Mouse (Mus musculus) spleen, postnatal 14 days (tissue): ENCODE results near the gene Gramd1b.
A peak's percentile ranks its signal among the peaks of the same experiment; 100 is the strongest.

ENCODE experiments used
- DNase-seq, 2 experiments: peaks; one replicate each; pipeline ENCODE4 v3.0.0; 2021 to 2022; ENCODE audit warnings: low spot score in 2 of 2

The Gramd1b gene

DNA sequence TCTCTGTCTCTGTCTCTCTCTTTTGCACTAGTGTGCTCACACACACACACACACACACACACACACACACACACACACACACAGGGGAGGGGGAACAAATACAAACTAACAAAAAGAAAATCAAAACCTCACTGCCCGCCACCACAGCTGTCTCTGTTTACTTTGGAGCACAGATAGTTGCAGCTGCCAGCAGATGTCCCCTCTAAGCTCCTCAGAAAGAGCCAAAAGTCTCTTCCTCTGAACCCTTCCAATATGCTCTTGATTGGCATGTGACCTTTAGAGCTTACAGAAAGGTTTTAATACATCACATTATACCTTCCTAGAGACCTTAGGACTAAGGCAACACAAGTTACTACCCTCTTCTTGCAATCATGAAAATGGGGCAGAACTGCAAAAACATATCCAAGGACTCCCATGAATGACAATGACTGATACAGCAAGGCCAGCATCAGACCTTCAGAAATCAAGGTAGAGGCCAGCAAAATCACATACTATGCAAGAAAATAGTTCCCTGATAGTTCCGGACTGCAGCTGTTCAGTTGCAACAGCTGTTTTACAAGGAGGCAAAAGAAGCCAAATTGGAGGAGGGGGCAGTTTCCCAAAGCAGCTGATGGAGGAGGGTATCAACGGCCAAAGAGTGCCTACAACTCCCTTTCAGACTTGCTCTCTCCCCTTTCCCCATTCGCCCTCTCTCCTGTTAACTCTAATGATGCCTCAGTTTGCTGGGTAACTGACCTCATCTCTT, 72.5 kb downstream of the Gramd1b start:
- DNase-seq, result no peak

DNA sequence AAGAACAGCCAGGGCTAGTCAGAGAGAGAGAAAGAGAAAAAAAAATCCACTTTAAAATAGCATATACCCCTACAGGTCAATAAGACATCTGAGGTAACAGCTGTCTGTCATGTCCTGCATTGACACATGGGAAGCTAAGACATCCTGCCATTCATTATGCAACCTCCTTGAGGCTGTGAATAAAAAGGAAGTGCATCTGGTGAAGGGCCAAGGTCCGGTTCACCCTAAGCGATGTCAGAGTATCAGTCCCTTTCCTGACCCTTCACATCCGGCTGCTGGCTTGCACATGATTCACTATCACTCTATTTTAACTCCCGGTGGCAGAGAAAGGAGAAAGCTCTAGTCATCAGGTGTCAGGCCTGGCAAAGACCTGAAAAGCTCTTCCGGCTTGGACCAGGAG, 73.7 kb downstream of the Gramd1b start:
- DNase-seq, result no peak

DNA sequence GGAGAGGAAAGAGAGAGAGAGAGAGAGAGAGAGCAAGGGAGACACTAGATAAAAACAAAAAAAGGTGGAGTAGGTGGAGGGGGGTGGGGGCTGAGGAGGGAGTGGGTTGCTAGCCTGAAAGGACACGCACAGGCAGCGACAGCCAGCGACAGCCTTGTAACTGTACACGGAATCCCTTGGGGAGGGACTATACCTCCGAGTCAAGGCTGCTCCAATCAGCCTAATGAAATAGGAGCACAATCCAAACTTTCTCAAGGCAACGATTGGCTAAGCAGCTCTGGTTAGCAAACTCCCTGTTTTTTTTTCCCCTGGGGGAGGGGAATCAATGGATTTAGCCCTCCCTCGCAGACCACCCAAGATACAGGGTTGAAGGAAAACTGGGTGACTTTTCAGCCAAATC, 75.0 kb downstream of the Gramd1b start:
- no peak for DNase-seq

DNA sequence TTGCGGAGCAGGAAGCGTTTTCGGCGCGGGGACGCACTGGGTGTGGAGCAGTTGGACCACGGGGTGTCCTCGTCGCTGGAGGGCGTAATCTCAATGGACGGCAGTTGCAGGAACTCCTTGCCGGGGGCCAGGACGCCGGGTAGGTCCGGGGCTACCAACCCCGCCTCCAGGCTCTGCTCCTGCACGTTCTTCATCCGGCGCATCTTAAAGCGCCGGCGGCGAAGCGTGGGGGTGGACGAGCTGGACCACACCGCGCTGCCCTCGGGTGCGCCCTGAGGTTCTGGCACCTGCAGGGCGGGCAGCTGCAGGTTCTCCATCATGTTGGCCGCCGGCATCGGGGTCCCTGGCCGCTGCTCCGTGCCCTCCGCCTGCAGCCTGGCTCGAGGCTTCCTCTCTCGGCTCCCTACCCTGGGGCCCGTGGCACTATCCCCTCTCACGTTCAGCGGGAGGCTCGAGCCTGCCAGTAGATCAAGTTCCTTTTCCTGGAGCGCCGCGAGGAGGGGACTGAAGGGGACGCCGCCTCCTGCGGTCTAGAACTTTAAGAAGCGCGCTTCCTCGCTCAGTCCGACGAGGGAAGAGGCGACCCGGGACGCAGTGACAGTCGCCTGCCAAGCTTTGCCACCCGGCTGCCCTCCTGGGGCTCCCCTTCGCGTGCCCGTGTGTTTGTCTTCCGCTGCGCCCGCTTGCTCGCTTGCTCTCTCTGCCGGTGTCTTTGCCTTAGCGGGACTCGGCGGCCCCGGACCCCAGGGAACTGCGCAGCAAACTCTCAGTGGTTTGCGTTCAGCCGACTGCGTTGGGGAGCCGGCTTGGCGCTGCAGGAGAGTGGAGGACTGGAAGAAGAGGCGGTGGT, 75.6 kb downstream of the Gramd1b start:
- peak; percentile 33 to 41 for DNase-seq

DNA sequence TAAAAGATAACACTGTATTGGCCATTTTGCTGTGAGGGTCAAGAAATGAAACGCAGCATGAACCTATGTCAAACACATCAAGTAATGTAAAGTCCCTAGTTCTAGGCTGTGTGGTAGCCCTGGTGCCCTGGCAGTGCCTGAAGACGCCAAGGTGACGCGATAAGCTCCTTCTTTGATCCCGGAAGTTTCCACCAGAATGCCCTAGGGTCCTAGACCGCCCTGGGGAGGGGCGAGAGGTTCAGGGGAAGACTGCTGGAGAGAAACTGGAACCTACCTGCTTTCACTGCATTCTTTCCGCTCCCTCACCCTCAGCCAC, 76.2 kb downstream of the Gramd1b start:
- no peak for DNase-seq

DNA sequence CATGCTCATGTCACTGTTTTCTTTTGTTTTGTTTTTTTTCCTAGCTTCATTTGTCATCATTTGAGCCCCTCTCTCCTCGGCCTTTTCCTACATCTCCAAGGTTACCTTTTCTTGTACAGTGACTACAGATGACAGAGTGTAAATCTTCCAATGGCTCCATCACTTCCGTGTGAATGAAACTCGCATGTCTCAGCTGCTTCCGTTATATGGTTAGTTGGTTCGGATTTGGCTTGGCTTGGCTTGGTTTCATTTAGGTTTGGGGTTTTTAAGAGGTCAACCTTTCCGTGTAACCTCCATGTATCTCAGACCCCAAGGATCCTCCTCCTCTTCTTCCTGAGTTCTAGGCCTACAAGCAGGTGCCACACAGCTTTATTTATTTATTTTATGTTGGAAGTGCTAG, 77.3 kb downstream of the Gramd1b start:
- DNase-seq, result no peak

DNA sequence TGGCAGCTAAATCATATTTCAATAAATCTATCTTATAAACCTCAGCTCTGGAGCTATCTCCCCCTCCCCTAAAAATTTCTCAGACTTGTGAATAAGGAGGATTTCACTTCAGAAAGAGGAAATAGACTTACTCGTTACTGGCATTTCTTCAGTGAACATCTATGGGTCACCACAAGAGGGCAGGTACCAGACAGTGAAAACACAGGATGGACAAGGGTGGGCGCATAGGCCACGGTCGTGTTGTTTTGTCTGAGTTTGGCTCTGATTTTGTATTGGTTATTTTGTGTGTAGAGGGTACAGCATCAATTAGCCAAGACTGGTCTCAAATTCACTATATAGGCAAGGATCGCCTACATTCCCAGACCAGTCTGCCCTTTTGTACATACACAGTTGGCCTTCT, 79.0 kb downstream of the Gramd1b start:
- no peak for DNase-seq

DNA sequence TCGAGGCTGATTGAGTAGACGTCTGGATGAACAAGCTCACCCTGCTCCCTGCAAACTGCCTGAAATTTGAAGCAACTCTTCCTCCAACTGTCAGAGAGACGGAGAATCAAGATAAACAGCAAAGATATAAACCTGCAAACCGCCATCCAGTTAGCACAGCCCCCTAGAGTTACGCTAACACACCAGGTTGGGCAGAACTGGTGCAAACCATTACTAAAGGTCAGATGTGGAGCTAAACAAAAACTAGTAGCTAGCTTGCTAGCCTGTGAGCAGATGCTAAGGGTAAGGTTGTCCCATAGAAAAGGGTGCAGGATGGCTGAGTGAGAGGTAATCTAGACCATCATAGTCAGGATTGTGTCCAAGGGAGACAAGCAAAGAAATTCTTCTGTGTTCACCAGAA, 80.4 kb downstream of the Gramd1b start:
- DNase-seq, result no peak

DNA sequence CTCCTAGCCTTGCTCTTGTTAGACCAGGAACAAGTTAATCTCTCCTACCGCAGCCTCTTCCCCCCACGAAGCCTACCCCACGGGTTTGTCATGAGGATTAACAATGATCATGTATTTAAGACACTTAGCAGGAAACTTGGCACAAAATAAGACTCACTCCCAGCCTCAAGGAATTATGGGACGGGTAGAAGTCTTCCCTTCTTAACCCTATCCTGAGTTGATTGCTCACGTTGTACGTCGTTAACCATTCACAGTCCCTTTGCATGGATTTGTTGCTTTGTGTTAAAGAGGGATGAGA, 80.8 kb downstream of the Gramd1b start:
- DNase-seq, result no peak

DNA sequence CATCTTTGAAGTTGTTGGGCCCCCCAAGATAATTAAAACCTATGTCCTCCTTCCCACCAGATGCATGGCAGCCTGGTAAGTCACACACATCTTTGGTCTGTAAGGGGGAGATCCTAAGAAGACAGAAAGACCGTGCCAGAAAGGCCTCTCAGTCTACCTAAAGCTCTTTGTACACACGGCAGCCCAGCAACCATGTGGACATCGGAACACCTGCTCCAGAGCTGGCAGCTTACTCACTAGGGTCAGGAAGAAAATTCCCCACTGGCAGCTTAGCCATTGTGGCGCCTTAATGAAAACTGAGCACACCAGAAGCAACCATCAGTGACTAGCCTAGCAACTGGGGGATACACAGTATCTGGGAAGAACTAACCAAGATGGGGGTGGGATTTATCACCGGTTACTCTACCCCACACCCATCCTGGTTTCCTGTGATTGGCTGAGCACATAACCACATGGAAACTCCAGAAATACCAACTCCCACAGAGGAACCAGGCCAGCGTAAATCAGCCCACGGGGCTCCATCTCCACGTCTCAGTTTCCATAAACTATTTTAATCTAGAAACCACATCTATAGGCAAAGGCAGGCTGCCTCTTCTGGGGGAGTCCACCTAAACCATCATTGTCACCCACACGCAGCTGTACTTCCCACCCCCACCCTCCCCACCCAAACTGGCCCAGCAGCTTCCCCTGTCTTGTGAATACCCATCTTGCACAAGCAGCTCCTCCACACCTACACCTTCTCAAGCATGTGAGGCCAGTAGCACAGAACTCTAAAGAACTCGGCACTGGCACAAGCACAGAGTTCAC, 81.4 kb downstream of the Gramd1b start:
- no peak for DNase-seq

DNA sequence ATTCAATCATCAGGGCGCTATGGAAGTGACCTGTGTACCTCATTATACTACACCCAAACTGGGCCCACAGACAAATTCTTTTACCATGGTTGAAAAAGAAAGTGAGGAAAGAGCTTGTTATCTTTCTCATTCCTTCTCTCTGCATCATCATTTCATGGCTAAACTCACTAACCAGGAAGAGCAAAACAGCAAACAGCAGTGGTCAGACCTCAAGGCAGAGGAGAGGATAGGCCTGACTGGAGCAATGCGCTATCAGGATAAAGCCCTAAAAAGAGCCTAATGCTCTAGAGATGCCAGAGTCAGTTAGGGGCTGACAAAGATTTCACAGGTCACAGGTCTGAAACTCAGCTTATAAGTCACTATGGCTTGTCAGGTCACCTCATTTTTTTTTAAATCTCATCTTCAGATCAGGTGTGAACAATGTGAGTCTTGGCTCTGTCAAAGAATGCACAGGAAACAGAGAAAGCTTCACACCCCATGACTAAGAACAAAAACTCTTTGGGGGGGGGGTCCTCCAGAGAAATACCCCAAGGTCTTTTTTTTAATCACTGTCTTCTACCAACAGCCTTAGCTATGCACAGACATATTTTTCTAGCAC, 82.4 kb downstream of the Gramd1b start:
- no peak for DNase-seq

DNA sequence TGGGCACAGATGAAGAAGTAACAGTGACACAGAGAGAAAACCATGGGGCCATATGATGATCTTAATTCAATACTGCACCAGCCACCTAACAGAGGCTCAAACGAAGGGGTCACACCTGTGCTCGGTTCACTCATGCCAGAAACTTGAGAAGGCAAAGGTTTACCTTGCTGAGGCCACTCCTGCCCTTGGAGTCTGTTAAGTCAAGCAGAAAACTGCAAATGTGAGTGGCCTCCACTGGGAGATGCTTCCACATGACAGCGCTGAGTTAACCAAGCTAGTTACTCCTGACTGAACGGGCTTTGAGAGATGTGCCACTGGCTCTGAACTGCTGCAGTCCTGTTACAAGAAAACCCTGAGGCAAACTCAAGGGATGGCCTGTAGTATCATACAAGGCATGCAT, 83.9 kb downstream of the Gramd1b start:
- DNase-seq, result no peak

DNA sequence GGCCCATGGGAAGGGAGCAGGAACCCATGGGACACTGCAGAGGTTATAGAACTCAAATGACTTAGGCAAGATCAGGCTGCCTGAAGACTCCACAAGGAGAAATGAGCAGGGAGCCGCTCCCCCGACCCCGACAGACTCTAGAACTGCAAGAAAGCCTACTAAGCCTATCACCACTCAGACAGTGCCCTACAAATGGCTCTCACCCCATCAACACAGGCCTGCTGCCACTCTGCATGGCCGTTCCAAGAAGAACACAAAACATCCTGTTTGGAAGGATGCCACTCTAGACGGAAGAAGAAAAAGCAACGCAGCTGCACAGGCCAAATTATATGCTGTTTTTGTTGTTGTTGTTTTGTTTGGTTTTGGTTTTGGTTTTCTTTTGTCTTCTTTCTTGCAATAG, 86.2 kb downstream of the Gramd1b start:
- DNase-seq, result no peak

DNA sequence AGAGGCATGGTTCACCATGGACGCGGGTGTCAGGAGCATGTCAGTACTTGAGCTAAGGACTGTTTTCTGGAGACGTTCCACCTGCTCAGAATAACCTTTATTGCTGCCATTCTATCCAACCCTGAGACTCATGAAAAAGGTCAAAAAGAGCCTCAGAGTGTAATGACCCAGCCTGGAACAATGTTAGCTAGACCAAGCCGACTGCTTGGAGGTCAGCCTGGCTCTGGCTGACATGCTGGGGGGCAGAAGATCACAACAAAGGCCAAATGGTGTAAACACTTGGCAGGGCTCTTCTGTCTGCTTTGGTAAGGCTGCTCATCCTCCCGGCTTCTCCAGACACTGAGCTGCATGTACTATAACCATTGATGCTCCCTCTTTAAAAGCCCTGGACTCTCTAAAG, 88.4 kb downstream of the Gramd1b start:
- DNase-seq, result no peak

DNA sequence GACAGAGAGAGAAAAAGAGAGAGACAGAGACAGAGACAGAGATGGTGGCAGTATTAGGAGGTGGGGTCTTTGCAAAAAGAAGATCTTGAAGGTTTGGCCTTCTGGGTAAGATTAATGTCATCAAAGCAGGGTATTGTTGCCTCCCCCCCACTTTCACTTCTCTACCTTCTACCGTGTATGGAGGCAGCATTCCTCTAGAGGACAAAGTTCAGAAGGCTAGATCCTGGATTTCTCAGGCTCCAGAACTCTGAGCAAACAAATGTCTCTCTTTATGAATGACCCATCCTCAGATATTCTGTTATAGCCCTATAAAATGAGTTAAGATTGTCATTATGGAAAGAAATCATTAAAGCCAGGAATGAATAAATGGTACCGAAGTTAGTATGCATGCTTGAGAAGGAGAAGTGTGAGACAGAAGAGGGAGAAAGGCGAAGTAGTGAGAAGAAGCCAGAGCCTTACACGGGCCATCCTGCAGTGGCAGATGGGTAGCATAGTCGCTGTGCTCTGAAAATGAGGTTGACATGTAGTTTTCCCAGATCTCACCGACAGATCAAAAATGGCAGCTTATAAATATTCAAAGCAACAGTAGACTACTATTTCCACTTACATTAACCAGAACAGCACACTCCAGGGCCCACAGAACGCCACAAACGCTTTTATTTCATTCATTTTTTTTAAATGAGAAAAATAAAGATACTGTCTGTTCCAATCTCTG, 91.1 kb downstream of the Gramd1b start:
- DNase-seq, result no peak

DNA sequence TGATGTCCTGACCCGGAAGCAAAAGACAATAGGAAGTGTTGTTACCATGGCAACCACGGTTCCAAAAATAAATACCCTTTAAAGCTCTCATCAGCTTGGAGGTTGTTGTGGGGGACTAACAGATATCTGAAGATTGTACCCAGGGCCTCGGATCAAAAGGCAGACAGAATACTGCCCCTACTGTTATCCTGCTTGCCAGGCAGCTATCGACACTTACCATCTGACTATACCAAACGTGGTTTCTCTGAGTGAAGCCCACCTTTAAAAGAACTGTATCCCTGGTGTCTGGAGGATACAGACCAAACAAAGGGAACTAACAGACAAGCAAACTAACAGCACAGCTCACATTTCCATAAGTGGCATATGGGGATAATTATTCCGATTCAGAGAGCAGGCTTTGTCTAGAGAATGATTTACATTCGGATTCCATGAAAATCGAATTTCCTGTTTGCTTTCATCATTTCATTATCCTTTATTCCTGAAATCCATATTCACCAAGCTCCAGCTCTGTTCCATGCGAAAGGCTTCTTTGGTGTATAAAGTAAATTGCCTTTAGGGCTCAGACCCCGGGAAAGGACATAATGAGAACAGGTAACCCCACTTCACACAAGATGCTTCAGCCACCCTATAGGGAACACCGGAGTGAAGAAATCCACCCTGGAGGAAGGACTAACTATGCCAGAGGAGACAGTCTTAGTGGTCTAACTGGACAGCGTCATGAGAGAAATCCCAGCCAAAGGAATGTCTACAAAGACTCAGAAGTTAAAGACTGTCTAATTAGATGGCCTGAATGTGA, 92.3 kb downstream of the Gramd1b start:
- DNase-seq, result no peak

DNA sequence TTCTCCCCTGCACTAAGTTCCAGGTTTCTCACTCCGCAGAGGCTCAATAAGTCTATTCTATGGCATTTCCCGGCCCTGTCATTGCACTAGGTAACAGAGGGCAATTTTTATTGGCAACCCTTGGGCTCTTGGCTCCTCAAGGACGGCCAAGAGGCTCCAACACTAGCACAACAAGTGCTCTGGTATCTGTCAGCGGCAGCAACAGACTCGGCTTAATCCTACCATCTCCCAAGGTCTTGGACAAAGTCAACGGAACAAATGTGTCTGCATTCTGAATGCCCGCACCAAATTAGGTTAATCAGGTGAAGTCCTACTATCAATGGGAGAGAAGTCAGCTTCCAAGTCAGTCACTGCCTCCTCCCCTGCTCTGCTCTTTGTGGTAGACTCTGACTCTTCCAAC, 93.3 kb downstream of the Gramd1b start:
- DNase-seq, result no peak

DNA sequence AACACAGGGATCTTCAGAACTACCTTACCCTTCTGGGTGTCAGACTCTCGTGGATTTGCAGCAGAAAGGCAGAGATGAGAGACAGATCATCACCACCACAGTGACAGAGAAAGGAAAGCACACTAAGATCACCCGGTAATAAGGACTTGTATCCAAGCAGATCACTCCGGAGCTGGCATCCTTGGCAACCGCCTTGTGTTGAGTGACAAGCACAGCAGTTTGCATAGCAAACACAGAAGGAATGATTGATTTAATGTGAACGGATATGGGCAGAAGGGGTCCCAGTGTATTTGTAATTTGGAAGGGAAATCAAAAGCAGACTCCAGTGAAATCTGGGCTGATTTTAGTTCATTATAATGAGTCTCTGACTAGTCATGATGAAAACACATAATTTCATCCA, 97.9 kb downstream of the Gramd1b start:
- no peak for DNase-seq

DNA sequence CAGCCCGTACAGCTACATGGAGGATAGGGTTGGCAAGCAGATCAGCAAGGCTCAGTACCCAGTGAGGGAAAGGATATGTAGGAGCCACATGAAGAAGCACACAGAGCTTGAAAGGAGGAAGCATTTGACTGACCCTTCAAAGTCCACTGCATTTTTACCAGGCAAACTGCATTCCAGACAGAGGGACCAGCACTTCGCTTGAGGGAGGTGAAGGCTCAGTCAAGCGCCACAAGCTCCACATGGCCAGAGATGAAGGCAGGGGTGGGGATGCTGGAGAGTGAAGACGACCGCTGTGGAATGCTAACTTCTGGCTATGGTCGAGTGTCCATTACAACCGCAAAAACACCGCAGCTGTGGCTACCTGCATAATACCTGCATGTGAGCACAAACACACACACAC, 100.2 kb downstream of the Gramd1b start:
- no peak for DNase-seq

DNA sequence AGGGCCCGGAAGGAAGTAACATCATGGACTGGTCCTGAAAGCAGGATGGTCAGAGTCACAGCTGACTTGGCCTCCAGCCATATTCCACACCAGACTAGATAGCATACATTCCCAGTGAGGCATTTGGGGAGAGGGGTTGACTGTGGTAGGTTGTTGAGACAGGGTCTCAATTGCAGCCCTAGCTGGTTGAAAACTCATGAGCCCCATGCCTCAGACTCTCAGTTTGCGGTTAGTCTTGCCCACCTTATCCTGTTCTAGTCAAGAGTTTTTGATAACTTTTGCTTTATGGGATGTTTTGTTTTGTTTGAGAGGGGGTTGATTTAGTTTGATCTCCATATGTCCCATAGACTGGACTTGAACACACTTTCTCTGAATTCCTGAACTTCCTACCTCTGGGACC, 103.5 kb downstream of the Gramd1b start:
- no peak for DNase-seq
